In genomic region chr13:51725926-51726574, GRCm38 (mm10) we compare ENCODE assay signal across 12 mouse cellular contexts.
DNase-seq lines count a peak whose midpoint lies in the region; ATAC-seq lines count a peak whose summit lies in the region.
"Had no signal": no experiment of that assay in that cellular context is flagged by ENCODE, and none has a peak within 500 bp of the region (broad histone marks: within the 10 kb centered on the region; RNA-seq: fewer than 3 reads in every experiment).

No protein-coding gene starts in this region.

- no peak overlapping the region for H3K4me3 ChIP-seq in embryonic facial prominence, embryonic 15.5 days (replicated peaks)
- no peak overlapping the region for H3K4me3 ChIP-seq in liver, embryonic 12.5 days
- H3K4me3 ChIP-seq in hindbrain, embryonic 13.5 days = no peak overlapping the region
- H3K4me3 ChIP-seq: forebrain, embryonic 12.5 days; midbrain, embryonic 15.5 days had no signal

- no peak overlapping the region for H3K9ac ChIP-seq in embryonic facial prominence, embryonic 15.5 days
- no peak overlapping the region for H3K9ac ChIP-seq in liver, embryonic 12.5 days
- H3K9ac ChIP-seq in hindbrain, embryonic 13.5 days = no peak overlapping the region; the same call in 1 of the 2 replicates
- H3K9ac ChIP-seq: forebrain, embryonic 12.5 days; midbrain, embryonic 15.5 days had no signal

- ATAC-seq in CD4-positive, CD25-positive, alpha-beta regulatory T cell, adult 4 months = peak; percentile 50
- 0 out of 2 replicates have a peak, but pooled peaks have one; percentile 24 for ATAC-seq in embryonic facial prominence, embryonic 15.5 days (ENCODE audit: insufficient number of reproducible peaks, low FRiP score, low TSS enrichment, low read depth)
- ATAC-seq in liver, embryonic 12.5 days = peak; percentile 76
- no peak for ATAC-seq in hindbrain, embryonic 13.5 days (ENCODE audit: low FRiP score)
- ATAC-seq: hindbrain, postnatal 0 days; midbrain, embryonic 15.5 days had no signal

- intact Hi-C loops in left cerebral cortex, postnatal 36 days (cut with DNase I) = no loop called here

- H3K9me3 ChIP-seq in embryonic facial prominence, embryonic 15.5 days (replicated peaks) = no peaks in the 10 kb centered on the region
- H3K9me3 ChIP-seq in liver, embryonic 12.5 days (replicated peaks) = no peaks in the 10 kb centered on the region
- H3K9me3 ChIP-seq in hindbrain, embryonic 13.5 days = no peaks in the 10 kb centered on the region
- H3K9me3 ChIP-seq: forebrain, embryonic 12.5 days; midbrain, embryonic 15.5 days had no signal

- DNase-seq in 3T3-L1 (ENCODE audit: low read depth, low spot score) = peak; percentile 75
- no peak for DNase-seq in adrenal gland, postnatal 10 days
- DNase-seq in left cerebral cortex, postnatal 36 days (ENCODE audit: low spot score in 2 of 2) = no peak
- DNase-seq: heart, adult 11 months; thymus, postnatal 25 days had no signal

- H3K4me1 ChIP-seq in embryonic facial prominence, embryonic 15.5 days = peaks cover 24% of the 10 kb centered on the region
- peaks cover 53% of the 10 kb centered on the region for H3K4me1 ChIP-seq in liver, embryonic 12.5 days
- H3K4me1 ChIP-seq in hindbrain, embryonic 13.5 days (replicated peaks) = peaks cover 33% of the 10 kb centered on the region

- 29% methylated on average over 8 of the region's 8 CpGs for WGBS in embryonic facial prominence, embryonic 15.5 days
- WGBS in liver, embryonic 12.5 days (ENCODE audit: insufficient replicate concordance) = 67% methylated on average over 8 of the region's 8 CpGs
- WGBS in hindbrain, embryonic 13.5 days = 73% methylated on average over 8 of the region's 8 CpGs

- no peak overlapping the region for H3K27ac ChIP-seq in embryonic facial prominence, embryonic 15.5 days (replicated peaks)
- H3K27ac ChIP-seq in liver, embryonic 12.5 days = no peak overlapping the region
- no peak overlapping the region for H3K27ac ChIP-seq in hindbrain, embryonic 13.5 days
- H3K27ac ChIP-seq: forebrain, embryonic 12.5 days; hindbrain, postnatal 0 days; midbrain, embryonic 15.5 days had no signal

- no peaks in the 10 kb centered on the region for H3K27me3 ChIP-seq in embryonic facial prominence, embryonic 15.5 days
- no peaks in the 10 kb centered on the region for H3K27me3 ChIP-seq in liver, embryonic 12.5 days (replicated peaks)
- H3K27me3 ChIP-seq in hindbrain, embryonic 13.5 days = no peaks in the 10 kb centered on the region
- H3K27me3 ChIP-seq: forebrain, embryonic 12.5 days; midbrain, embryonic 15.5 days had no signal

- H3K36me3 ChIP-seq in embryonic facial prominence, embryonic 15.5 days = no peaks in the 10 kb centered on the region; the same call in 1 of the 2 replicates
- peaks cover 11% of the 10 kb centered on the region; the same call in 1 of the 2 replicates for H3K36me3 ChIP-seq in liver, embryonic 12.5 days
- no peaks in the 10 kb centered on the region for H3K36me3 ChIP-seq in hindbrain, embryonic 13.5 days
- H3K36me3 ChIP-seq: forebrain, embryonic 12.5 days; midbrain, embryonic 15.5 days had no signal

- no peak overlapping the region for H3K4me2 ChIP-seq in embryonic facial prominence, embryonic 15.5 days (replicated peaks)
- H3K4me2 ChIP-seq in liver, embryonic 12.5 days = no peak overlapping the region
- no peak overlapping the region for H3K4me2 ChIP-seq in hindbrain, embryonic 13.5 days
- H3K4me2 ChIP-seq: forebrain, embryonic 12.5 days; midbrain, embryonic 15.5 days had no signal
